Mouse (Mus musculus) heart, embryonic 14.5 days (tissue): ENCODE results near the gene N4bp1. TPM values are rescaled to one million over a fixed set of nuclear protein-coding genes. Genes with fewer than 3 reads are reported as not detected.

Experiments used
- ATAC-seq: fragments of 200-750 bp; cut with Nextera tagmentation; 2 replicates; pipeline ENCODE4 v1.8.0; 2017; ENCODE audit warnings: low read depth, moderate TSS enrichment; ENCODE audit not compliant: insufficient number of reproducible peaks, insufficient read depth, low FRiP score
- H3K27ac ChIP-seq, 2 experiments: fragments of 200-500 bp in 1 of 2; fragments of 300-500 bp in 1 of 2; sonication (generic) in 1 of 2; replicated peaks in 1 of 2; 2 replicates each; pipeline ENCODE4 v1.5.1; 2012 to 2014; ENCODE audit warnings: low read depth in 2 of 2, low read length in 2 of 2, control low read depth in 1 of 2, mild to moderate bottlenecking in 1 of 2, mixed read lengths in 1 of 2; ENCODE audit not compliant: control insufficient read depth in 1 of 2, insufficient read depth in 1 of 2
- H3K27me3 ChIP-seq: fragments of 300-500 bp; sonication (generic); 2 replicates; pipeline ENCODE4 v1.6.1; 2014; ENCODE audit warnings: mild to moderate bottlenecking, low read length, control low read depth; ENCODE audit not compliant: control insufficient read depth, insufficient read depth
- H3K36me3 ChIP-seq: fragments of 300-500 bp; sonication (generic); 2 replicates; pipeline ENCODE4 v1.6.1; 2014; ENCODE audit warnings: mild to moderate bottlenecking, control low read depth, low read length, mixed read lengths; ENCODE audit not compliant: control insufficient read depth, insufficient read depth
- H3K4me1 ChIP-seq, 2 experiments: fragments of 200-500 bp in 1 of 2; fragments of 300-500 bp in 1 of 2; sonication (generic) in 1 of 2; 2 replicates each; pipeline ENCODE4 v1.6.1; 2012 to 2014; ENCODE audit warnings: low read length in 2 of 2, control low read depth in 1 of 2, mixed read lengths in 1 of 2; ENCODE audit not compliant: control insufficient read depth in 2 of 2, insufficient read depth in 2 of 2
- H3K4me2 ChIP-seq: fragments of 300-500 bp; sonication (generic); 2 replicates; pipeline ENCODE4 v1.6.1; 2014; ENCODE audit warnings: mild to moderate bottlenecking, low read length
- H3K4me3 ChIP-seq, 2 experiments: fragments of 200-500 bp in 1 of 2; fragments of 300-500 bp in 1 of 2; sonication (generic) in 1 of 2; 2 replicates each; pipeline ENCODE4 v1.5.1; 2012 to 2014; ENCODE audit warnings: low read length in 2 of 2, mild to moderate bottlenecking in 2 of 2, control low read depth in 1 of 2, low read depth in 1 of 2, moderate library complexity in 1 of 2; ENCODE audit not compliant: control insufficient read depth in 1 of 2, insufficient read depth in 1 of 2
- H3K9ac ChIP-seq: fragments of 300-500 bp; sonication (generic); 2 replicates; pipeline ENCODE4 v1.6.1; 2014; ENCODE audit warnings: mild to moderate bottlenecking, low read length
- H3K9me3 ChIP-seq: fragments of 300-500 bp; sonication (generic); 2 replicates; pipeline ENCODE4 v1.6.1; 2016; ENCODE audit warnings: low read length, control low read depth; ENCODE audit not compliant: control insufficient read depth
- WGBS: fragments of 180-500 bp; shearing (Covaris S2); extraction: QIAGEN DNeasy Blood & Tissue Kit; methylation state at CpG from one replicate; pipeline ENCODE4 v1.1.7; 2014; 5-methylcytosine and 5-hydroxymethylcytosine counted together
- polyA plus RNA-seq: library from polyadenylated mRNA; unstranded; fragments of >200 nt; fragmentation: Nextera tagmentation; extraction: Ambion mirVana; gene quantifications from 2 replicates; pipeline ENCODE4 v1.2.1, GENCODE M21; 2014

N4bp1 gene
- polyA plus RNA-seq, 1 experiment from 2014 or later, result 8.5 TPM

DNA sequence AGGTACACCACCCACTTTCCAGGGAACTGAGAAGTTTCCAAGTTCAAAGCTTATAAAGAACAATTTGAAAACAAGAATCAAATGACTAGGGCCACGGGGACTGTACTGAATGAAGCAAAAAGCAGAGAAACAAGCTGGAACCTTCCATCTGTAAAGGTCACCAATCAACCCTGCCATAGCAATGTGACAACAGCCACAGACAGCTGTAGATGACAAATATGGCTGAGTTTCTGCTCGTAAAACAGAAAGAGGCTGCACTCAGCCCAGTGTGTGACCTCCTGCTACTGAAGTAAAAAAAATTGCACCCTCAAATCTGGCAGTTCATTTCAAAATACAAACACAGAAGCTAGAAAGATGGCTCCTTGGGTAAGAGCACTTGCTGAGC lies 31.1 kb downstream of the N4bp1 start:
- peaks cover 30% of the 10 kb centered on the region for H3K36me3 ChIP-seq
- no peak for ATAC-seq
- WGBS, result 78% methylated on average over 2 of the region's 2 CpGs
- no peak overlapping the region for H3K4me3 ChIP-seq
- H3K4me1 ChIP-seq, result peaks cover 4 to 19% of the 10 kb centered on the region in 2 experiments
- H3K27ac ChIP-seq, result no peak overlapping the region
- H3K27me3 ChIP-seq, result no peaks in the 10 kb centered on the region
- no peak overlapping the region for H3K9ac ChIP-seq
- H3K9me3 ChIP-seq, result no peaks in the 10 kb centered on the region
- no peak overlapping the region for H3K4me2 ChIP-seq

- Histone ChIP-seq H3K4me2 (no peak overlapping the region), H3K4me3 (no peak overlapping the region), H3K9ac (no peak overlapping the region), H3K36me3 (peaks cover 35% of the 10 kb centered on the region), H3K27me3 (no peaks in the 10 kb centered on the region), H3K9me3 (no peaks in the 10 kb centered on the region), H3K4me1 (peaks cover 4 to 19% of the 10 kb centered on the region in 2 experiments), H3K27ac (no peak overlapping the region)
- no peak for ATAC-seq
- WGBS, result 81% methylated on average over 8 of the region's 8 CpGs
These were observed 31.6 kb downstream of the N4bp1 start for GRCm38 (mm10) chr8:86853266-86853988.

GRCm38 (mm10) chr8:86852491-86852890 lies 32.6 kb downstream of the N4bp1 start:
- H3K4me1 ChIP-seq, result peaks cover 2 to 16% of the 10 kb centered on the region in 2 experiments
- WGBS, result 96% methylated on average over 3 of the region's 3 CpGs
- no peaks in the 10 kb centered on the region for H3K27me3 ChIP-seq
- H3K27ac ChIP-seq, result peak overlapping the region in 1 of 2 experiments; percentile 52; a peak in 1 of 4 replicates
- H3K4me2 ChIP-seq, result no peak overlapping the region
- H3K36me3 ChIP-seq, result peaks cover 40% of the 10 kb centered on the region
- no peak overlapping the region for H3K9ac ChIP-seq
- no peaks in the 10 kb centered on the region for H3K9me3 ChIP-seq
- H3K4me3 ChIP-seq, result no peak overlapping the region
- no peak for ATAC-seq

DNA sequence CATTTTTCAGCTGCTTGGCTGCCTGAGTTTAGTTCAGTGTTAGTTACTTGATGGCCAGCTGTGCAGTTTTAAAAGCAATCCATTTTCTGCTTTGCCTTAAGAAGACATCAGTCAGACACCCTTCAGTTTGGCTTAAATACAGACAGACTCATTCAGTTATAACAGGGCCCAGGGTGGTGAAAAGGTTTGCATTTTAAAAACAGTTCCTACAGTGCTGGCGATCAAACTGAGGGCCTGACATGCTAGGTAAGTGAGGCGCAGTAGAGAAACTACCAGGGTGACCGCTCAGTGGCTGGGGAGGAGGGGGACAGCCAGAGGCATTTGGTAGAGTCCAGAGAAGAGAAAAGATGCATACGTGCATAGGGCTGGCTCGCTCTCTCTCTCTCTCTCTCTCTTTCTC lies 36.2 kb downstream of the N4bp1 start:
- 86% methylated on average over 4 of the region's 5 CpGs for WGBS
- H3K9ac ChIP-seq, result no peak overlapping the region
- H3K27ac ChIP-seq, result no peak overlapping the region
- H3K4me2 ChIP-seq, result no peak overlapping the region
- H3K4me1 ChIP-seq, result peaks cover 0 to 11% of the 10 kb centered on the region in 2 experiments; a peak in 2 of 4 replicates
- H3K36me3 ChIP-seq, result peaks cover 64% of the 10 kb centered on the region
- ATAC-seq, result no peak
- no peak overlapping the region for H3K4me3 ChIP-seq
- no peaks in the 10 kb centered on the region for H3K9me3 ChIP-seq
- H3K27me3 ChIP-seq, result no peaks in the 10 kb centered on the region

DNA sequence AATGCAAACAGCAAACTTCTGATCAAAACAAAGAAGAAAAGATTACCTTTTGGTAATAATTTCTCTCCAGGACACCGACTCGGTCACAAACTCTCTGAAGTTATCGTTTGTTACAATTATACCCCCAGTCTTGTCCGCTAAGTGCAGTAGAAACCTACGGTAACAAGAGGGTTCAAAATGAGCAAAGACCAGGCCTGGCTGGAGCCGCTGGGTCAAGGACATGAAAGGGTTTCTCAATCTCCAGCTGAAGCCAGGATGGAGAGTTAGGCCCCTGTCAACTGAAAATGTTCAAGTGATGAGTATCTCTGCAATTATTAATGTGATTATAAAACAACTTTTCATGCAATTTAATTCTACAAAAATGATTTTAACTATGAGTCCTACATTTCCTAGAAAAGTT lies 36.7 kb downstream of the N4bp1 start:
- 95% methylated on average over 6 of the region's 6 CpGs for WGBS
- no peak overlapping the region for H3K4me3 ChIP-seq

DNA sequence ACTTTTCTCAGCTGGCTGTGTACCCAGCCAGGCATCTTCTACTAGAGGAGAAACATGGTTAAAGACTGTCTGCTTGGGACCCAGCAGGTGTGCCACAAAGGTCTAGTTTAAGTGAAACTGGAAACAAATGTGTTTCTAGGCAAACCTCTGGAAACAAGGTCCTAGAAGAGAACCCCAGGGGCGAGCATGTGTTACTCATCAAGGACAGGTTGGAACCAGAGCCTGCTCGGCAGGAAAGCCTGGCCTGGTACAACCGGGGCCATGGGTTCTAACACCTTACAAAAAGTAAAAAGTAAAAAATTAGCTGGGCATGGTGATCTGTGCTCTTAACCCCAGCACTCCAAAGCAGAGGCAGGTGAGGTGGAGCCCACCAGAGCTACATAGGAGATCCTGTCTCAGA lies 38.0 kb downstream of the N4bp1 start:
- WGBS, result 88% methylated on average over 3 of the region's 3 CpGs

More for the DNA sequence above, 36.7 kb downstream of the N4bp1 start:
- Histone ChIP-seq H3K9me3 (no peaks in the 10 kb centered on the region), H3K4me2 (no peak overlapping the region), H3K27ac (no peak overlapping the region), H3K9ac (no peak overlapping the region), H3K36me3 (peaks cover 68% of the 10 kb centered on the region), H3K4me1 (peaks cover 0 to 11% of the 10 kb centered on the region in 2 experiments; a peak in 2 of 4 replicates), H3K27me3 (no peaks in the 10 kb centered on the region)
- ATAC-seq, result no peak

GRCm38 (mm10) chr8:86845875-86846274 lies 39.2 kb downstream of the N4bp1 start:
- no peaks in the 10 kb centered on the region for H3K27me3 ChIP-seq
- H3K27ac ChIP-seq, result no peak overlapping the region
- H3K9ac ChIP-seq, result no peak overlapping the region
- ATAC-seq, result no peak
- H3K9me3 ChIP-seq, result no peaks in the 10 kb centered on the region
- no peaks in the 10 kb centered on the region for H3K4me1 ChIP-seq
- peaks cover 86% of the 10 kb centered on the region for H3K36me3 ChIP-seq
- WGBS, result 81% methylated on average over 5 of the region's 5 CpGs
- no peak overlapping the region for H3K4me3 ChIP-seq
- H3K4me2 ChIP-seq, result no peak overlapping the region

More for the DNA sequence above, 38.0 kb downstream of the N4bp1 start:
- H3K27ac ChIP-seq, result no peak overlapping the region
- no peaks in the 10 kb centered on the region for H3K27me3 ChIP-seq
- no peaks in the 10 kb centered on the region for H3K9me3 ChIP-seq
- H3K4me2 ChIP-seq, result no peak overlapping the region
- H3K4me3 ChIP-seq, result no peak overlapping the region
- H3K36me3 ChIP-seq, result peaks cover 81% of the 10 kb centered on the region
- no peak overlapping the region for H3K9ac ChIP-seq
- ATAC-seq, result no peak
- peaks cover 0 to 3% of the 10 kb centered on the region in 2 experiments; a peak in 1 of 4 replicates for H3K4me1 ChIP-seq

GRCm38 (mm10) chr8:86844856-86845255 lies 40.2 kb downstream of the N4bp1 start:
- ATAC-seq, result no peak
- Histone ChIP-seq H3K4me3 (no peak overlapping the region), H3K4me2 (no peak overlapping the region), H3K27me3 (no peaks in the 10 kb centered on the region), H3K9ac (no peak overlapping the region), H3K27ac (no peak overlapping the region), H3K9me3 (no peaks in the 10 kb centered on the region), H3K4me1 (no peaks in the 10 kb centered on the region), H3K36me3 (peaks cover 81% of the 10 kb centered on the region)
- 88% methylated on average over 6 of the region's 6 CpGs for WGBS
